Mouse (Mus musculus) kidney, postnatal 25 days (tissue): ENCODE data around the gene Rps6ka4.

Experiments used
- DNase-seq, 2 experiments: peaks; one replicate each; pipeline ENCODE4 v3.0.0; 2021; ENCODE audit warnings: mixed read lengths in 2 of 2

Rps6ka4 gene

GRCm38 (mm10) chr19:6840475-6841291 is at the start of gene Rps6ka4:
Gene Rps6ka4, minus strand, starts transcription at chr19:6840636.
- DNase-seq: peak; percentile 69 to 86

- DNase-seq: no peak
Observed at GRCm38 (mm10) chr19:6877965-6878364, 37.5 kb upstream of the Rps6ka4 start.

- DNase-seq: no peak
Observed at GRCm38 (mm10) chr19:6876799-6877198, 36.4 kb upstream of the Rps6ka4 start.

GRCm38 (mm10) chr19:6875834-6876233 is 35.4 kb upstream of the Rps6ka4 start:
- DNase-seq: no peak

GRCm38 (mm10) chr19:6874257-6874656 is 33.8 kb upstream of the Rps6ka4 start:
- DNase-seq: no peak

- DNase-seq: no peak
Observed at GRCm38 (mm10) chr19:6872701-6873100, 32.3 kb upstream of the Rps6ka4 start.

- DNase-seq: peak; percentile 86 to 96
Observed at GRCm38 (mm10) chr19:6871574-6872271, 31.3 kb upstream of the Rps6ka4 start.

- DNase-seq: peak; percentile 69 to 86
Observed at GRCm38 (mm10) chr19:6869355-6869754, 28.9 kb upstream of the Rps6ka4 start.

- DNase-seq: no peak
Observed at GRCm38 (mm10) chr19:6861451-6861850, 21.0 kb upstream of the Rps6ka4 start.

GRCm38 (mm10) chr19:6860706-6861105 is 20.3 kb upstream of the Rps6ka4 start:
- no peak for DNase-seq

- no peak for DNase-seq
Observed at GRCm38 (mm10) chr19:6859971-6860370, 19.5 kb upstream of the Rps6ka4 start.

- DNase-seq: no peak
Observed at GRCm38 (mm10) chr19:6859032-6859651, 18.7 kb upstream of the Rps6ka4 start.

- peak in 1 of 2 experiments; percentile 38 for DNase-seq
Observed at GRCm38 (mm10) chr19:6858031-6858430, 17.6 kb upstream of the Rps6ka4 start, which contains the start of gene Ccdc88b. Gene Ccdc88b, minus strand, starts transcription at chr19:6858211.

GRCm38 (mm10) chr19:6857391-6858005 is 17.1 kb upstream of the Rps6ka4 start:
- DNase-seq: peak in 1 of 2 experiments; percentile 24

GRCm38 (mm10) chr19:6857003-6857360 is 16.5 kb upstream of the Rps6ka4 start:
- DNase-seq: no peak

- peak; percentile 72 to 76 for DNase-seq
Observed at GRCm38 (mm10) chr19:6856281-6857002, 16.0 kb upstream of the Rps6ka4 start.

- DNase-seq: peak; percentile 32 to 70
Observed at GRCm38 (mm10) chr19:6855225-6856031, 15.0 kb upstream of the Rps6ka4 start.

- DNase-seq: no peak
Observed at GRCm38 (mm10) chr19:6854658-6855057, 14.2 kb upstream of the Rps6ka4 start.

GRCm38 (mm10) chr19:6853903-6854302 is 13.5 kb upstream of the Rps6ka4 start:
- no peak for DNase-seq

GRCm38 (mm10) chr19:6852393-6853305 is 12.2 kb upstream of the Rps6ka4 start:
- no peak for DNase-seq
